Mouse (Mus musculus): ENCODE data around the gene Aup1. TPM values are rescaled to one million over a fixed set of nuclear protein-coding genes. Genes with fewer than 3 reads are reported as not detected.

Gene Aup1
- total RNA-seq, 2 experiments from 2014 or later: 212 to 242 TPM

DNA sequence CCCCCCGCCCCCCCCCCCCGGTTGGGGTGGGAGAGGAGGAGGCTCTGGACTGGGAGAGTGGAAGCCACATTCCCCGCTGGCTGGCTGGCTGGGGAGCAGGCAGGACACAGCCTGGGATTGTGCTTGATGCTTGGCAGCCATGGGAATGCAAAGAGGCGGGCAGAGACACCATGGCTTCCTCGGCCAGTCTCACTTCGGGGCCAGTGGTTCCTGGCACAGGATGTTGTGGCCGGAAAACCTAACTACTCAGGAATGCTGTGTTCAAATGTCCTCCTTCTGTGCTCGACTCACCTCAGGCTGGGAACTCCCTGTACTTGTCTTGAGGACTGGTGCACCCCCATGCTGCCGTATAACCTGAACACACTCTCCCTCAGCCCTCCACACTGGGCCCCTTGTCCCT is 26.6 kb upstream of the Aup1 start:
- no peak for ATAC-seq (replicated peaks; ENCODE audit: low FRiP score, poor library complexity, severe bottlenecking)

DNA sequence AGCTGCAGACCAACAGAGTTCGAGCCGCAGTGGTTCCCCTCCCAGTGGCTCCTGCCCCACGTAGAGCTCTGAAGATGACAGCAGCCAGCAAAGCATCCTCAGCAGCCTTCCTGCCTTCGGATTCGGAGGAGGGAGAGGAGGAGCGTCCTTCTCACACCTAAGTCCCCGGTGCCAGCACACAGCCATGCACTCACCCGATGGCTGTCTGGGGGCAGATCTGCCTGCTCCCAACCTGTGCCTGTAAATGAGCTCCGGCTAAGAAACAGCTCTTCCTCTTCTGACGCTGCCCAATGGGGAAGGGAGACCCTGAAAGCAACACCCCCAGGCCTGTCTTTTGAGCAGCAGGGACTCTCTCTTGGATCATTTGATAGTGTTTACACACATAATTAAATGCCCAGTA is 24.5 kb upstream of the Aup1 start:
- ATAC-seq (replicated peaks; ENCODE audit: low FRiP score, poor library complexity, severe bottlenecking): no peak

- no peak for ATAC-seq (replicated peaks; ENCODE audit: low FRiP score, poor library complexity, severe bottlenecking)
These were observed 23.2 kb upstream of the Aup1 start for GRCm38 (mm10) chr6:83031111-83031510.

GRCm38 (mm10) chr6:83031921-83032590 is 22.3 kb upstream of the Aup1 start:
- no peak for ATAC-seq (replicated peaks; ENCODE audit: low FRiP score, poor library complexity, severe bottlenecking)

GRCm38 (mm10) chr6:83032769-83033191 is 21.5 kb upstream of the Aup1 start:
- peak; percentile 78 for ATAC-seq (replicated peaks; ENCODE audit: low FRiP score, poor library complexity, severe bottlenecking)

DNA sequence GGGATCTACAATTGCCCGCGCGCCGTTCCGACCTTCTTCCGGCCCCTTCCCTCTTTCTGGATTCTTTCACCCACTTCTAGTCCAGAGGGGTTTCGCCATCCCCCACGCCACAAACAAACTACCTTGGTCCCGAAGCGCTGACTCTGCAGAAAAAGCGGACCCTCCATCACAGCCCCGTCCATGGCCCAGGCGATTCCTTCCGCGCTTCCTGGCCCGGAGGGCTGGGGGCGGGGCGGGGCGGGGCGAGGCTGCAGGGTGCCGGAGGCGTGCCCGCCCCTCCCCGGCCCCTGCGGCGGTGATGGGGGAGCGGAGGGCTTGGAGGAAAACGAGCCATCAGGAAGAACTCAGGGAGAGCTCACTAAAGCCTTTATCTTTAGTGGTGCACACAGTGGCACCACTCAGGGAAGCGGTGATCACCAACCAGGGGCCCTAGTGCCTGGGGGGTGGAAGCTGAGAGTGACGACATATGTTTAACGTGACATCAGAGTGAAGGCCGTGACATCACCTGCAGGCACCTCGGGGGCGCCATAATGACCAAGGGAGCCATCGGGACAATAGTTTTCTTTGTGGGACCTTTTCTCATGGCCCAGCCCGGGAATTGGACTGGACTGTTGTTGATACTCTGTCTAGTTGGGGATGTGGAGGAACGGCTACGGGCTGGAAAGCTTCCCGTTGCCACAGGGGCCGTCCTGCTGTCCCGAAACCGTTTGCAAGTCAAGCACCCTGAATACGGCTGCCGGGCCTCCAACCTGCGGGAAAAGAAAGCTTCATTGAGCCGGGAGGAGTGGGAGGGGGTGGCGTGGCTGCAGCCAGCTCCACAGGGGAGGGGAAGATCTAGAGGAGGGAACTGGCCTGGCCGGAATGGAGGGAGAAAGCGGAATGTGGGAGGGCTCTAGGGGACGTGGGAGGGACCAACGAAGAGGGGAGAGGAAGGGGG is 20.8 kb upstream of the Aup1 start, which contains the start of the genes Dok1 and Loxl3:
Dok1 (minus strand) TSS at position 223 of the 937 bp plus-strand sequence.
Loxl3 (plus strand) TSS at position 925 of the 937 bp plus-strand sequence.
- ATAC-seq (replicated peaks; ENCODE audit: low FRiP score, poor library complexity, severe bottlenecking): peak; percentile 74

DNA sequence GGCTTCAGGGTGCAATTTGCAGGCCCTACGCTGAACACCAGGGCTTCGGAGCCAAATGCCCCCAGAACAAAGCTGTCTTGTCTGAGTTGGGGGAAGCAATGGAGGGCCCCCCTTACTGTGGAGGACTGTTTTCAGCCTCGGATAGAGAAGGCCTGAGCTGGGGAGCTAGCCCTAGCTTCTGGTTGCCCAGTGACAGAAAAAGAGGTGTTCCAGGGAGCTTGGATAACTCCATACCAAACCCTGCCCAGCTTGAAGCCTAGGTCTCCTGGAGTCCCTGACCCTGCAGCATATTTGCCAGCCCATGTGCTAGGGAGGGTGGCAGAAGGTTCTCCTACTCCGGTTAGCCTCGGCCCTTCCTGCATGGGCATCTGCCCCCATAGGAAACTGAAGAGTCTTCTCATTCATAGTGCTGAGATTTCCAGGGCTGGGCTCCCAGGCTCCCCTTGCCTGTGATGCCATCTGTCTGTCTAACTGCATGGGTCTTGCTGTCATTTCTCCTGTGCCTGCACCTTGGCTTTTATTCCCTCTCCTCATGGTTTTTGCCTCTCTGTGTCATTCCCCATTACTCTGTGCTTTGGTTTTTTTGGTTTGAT is 19.8 kb upstream of the Aup1 start:
- ATAC-seq (replicated peaks; ENCODE audit: low FRiP score, poor library complexity, severe bottlenecking): no peak

DNA sequence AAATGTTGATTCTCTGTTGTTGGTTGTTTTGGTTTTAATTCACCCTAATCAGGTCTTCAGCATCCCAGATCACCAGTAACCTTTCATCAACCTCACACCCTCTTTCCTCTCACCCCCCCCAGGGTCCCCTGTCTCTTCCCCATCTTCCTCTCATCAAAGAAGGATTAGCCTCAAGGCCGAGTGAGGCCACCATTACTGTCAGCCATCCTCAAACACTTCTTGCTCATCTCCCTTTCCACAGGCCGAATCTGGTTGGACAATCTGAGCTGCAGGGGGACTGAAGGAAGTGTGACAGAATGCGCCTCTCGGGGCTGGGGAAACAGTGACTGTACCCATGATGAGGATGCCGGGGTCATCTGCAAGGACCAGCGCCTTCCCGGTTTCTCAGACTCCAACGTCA is 17.1 kb upstream of the Aup1 start:
- ATAC-seq (replicated peaks; ENCODE audit: low FRiP score, poor library complexity, severe bottlenecking): no peak

DNA sequence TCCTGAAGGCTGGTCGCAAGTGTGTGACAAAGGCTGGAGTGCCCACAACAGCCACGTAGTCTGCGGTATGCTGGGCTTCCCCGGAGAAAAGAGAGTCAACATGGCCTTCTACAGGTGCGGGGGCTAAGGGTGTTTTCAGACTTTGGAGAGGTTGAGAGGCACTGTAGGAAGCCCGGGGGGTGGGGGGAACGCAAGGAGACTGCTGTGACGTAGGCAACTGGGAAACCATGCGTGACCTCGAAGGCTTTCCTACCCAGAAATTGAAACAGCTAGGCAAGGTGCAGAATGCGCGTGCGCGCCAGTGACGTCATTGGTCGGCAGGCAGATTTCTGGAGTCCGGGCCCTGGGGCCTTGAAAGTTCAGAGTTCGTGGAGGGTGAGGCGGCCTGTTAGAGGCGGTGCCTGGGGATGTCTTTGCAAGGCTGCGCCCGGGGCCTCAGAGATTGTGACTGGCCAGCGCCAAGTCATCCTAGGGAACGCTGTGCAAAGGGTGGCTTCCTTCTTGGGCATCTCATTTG is 15.8 kb upstream of the Aup1 start:
- ATAC-seq (replicated peaks; ENCODE audit: low FRiP score, poor library complexity, severe bottlenecking): peak; percentile 94

GRCm38 (mm10) chr6:83040601-83041000 is 13.7 kb upstream of the Aup1 start:
- ATAC-seq (replicated peaks; ENCODE audit: low FRiP score, poor library complexity, severe bottlenecking): no peak

DNA sequence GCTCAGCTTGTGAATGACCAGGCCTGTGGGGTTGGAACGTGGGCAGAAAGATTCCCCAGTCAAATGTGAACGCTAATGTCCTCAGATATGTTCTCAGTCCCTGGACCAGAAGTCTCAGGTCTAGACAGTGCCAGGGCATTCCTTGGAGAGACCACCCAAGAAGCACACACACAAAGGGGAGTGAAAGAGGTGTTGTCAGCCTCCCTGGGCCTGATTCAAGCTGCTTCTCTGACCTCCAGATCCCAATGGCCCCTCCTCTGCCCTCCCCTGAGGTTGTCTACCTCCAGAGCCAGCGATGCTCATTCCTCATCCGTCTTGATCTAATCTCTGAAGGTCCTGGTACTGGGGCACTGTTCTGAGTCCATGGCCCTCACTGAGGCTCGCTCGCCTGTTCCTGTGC is 10.8 kb upstream of the Aup1 start:
- ATAC-seq (replicated peaks; ENCODE audit: low FRiP score, poor library complexity, severe bottlenecking): no peak

GRCm38 (mm10) chr6:83043993-83044392 is 10.3 kb upstream of the Aup1 start:
- ATAC-seq (replicated peaks; ENCODE audit: low FRiP score, poor library complexity, severe bottlenecking): no peak

DNA sequence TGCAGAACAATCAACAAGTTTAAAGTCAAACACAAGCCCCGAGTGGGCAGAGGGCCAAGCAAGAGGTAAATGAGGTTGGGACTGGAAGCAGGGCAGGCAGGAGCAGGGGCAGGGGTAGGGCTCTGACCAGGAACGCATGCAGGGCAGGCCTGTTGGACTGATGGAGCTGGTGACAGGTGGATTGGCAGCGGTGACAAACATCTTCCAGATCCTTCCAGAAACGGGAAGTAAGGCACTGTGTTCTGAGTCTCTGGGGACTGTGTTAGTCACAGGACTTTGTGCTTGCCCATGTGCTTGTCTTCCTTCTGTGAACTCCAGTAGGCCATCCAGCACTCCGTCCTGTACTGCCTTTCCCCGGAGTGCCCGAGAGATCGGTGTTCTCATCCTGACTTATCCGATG is 9.6 kb upstream of the Aup1 start:
- no peak for ATAC-seq (replicated peaks; ENCODE audit: low FRiP score, poor library complexity, severe bottlenecking)

DNA sequence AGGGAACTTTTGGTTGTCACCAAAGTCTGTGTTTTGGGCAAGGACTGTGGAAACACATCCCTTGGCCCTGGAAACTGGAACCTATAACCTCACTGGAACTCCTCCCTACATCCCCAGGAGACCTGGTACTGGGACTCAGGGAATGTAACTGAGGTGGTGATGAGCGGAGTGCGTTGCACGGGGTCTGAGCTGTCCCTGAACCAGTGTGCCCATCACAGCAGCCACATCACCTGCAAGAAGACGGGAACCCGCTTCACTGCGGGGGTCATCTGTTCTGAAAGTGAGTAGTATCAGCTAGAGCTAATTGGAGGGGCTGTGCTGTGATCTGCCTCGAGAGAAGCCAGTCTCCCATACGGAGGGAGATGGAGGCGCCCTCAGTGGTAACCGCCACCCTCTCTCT is 5.0 kb upstream of the Aup1 start:
- no peak for ATAC-seq (replicated peaks; ENCODE audit: low FRiP score, poor library complexity, severe bottlenecking)

GRCm38 (mm10) chr6:83053136-83053960 is 973 bp upstream of the Aup1 start:
- peak; percentile 46 for ATAC-seq (replicated peaks; ENCODE audit: low FRiP score, poor library complexity, severe bottlenecking)

GRCm38 (mm10) chr6:83054871-83055431 is 630 bp downstream of the Aup1 start, which contains the start of gene Htra2:
Htra2 (minus strand) TSS chr6:83055273.
- ATAC-seq (replicated peaks; ENCODE audit: low FRiP score, poor library complexity, severe bottlenecking): peak; percentile 23

DNA sequence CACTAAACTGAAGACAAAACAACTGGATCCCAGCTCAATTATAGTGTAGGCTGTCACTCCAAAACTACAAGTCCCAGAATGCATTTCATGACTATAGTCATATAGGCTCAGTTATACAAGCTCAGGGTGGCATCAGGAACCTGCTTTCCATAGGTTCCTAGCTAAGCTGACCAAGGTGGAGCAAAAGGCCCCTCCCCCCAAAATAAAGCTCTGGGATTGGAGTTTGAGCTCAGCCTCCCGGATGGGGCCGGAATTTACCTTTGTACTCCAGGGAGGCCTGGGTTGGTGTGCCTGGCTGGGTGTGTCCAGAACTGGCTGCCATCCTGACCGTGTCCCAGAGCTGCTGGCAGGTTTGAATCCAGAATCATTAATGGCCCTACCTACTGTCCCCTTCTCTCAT is 3.5 kb downstream of the Aup1 start, which contains the start of gene Dqx1:
Dqx1 (plus strand) TSS at position 55 of the 400 bp plus-strand sequence.
- ATAC-seq (replicated peaks; ENCODE audit: low FRiP score, poor library complexity, severe bottlenecking): no peak

GRCm38 (mm10) chr6:83058725-83059124 is 4.4 kb downstream of the Aup1 start:
- no peak for ATAC-seq (replicated peaks; ENCODE audit: low FRiP score, poor library complexity, severe bottlenecking)

DNA sequence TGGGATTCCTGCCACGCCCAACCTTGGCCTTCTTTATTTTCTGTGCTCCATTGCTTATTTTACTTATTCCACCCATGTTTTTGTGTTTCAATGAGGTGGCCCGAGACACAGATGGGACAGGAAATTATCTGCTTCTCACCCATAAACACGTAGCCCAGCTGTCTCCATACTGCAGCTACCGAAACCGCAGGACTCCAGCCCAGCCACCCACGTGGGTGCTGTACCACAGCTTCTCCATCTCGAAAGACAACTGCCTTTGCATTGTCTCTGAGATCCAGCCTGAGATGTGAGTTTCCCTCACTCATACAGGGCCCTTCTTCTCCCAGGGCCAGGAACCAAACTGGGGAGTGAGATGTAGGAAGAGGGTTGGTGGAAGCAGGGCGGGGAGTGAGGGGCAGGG is 11.7 kb downstream of the Aup1 start:
- no peak for ATAC-seq (replicated peaks; ENCODE audit: low FRiP score, poor library complexity, severe bottlenecking)

Data from erythroblast, adult 5-6 weeks (primary cell).